Mouse (Mus musculus): ENCODE results near the gene Bach2. TPM values are rescaled to one million over a fixed set of nuclear protein-coding genes. Genes with fewer than 3 reads are reported as not detected.

Gene Bach2
- polyA plus RNA-seq, 2 experiments, result 0.45 to 0.67 TPM

DNA sequence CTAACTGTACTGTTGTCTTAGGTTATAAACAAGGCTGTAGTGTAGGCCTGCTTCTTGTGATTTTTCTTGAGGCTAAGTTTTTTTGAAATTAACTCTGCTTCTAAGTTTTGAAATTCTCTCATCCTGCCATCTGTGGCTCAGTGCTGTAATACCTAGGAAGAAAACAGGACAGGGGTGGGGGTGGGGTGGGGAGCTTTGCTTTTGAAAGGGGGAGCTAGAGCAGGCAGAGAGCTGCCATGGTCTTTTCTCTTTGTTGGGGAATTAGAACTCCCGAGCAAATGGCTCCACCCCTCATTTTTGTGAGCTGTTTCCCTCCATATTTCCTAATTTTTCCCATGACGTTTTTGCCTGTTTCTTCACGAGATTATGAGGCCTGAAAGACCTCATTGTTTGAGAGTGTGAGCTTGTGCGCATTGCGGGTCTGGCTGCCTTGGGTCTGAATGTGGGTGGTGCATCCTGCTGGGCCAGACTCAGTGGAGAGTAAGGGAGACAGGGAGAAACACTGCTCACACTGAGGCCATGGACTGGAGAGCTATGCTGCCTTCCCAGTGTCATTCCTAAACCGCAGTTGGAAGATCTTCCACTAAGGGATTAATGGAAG lies 58.6 kb downstream of the Bach2 start:
- Histone ChIP-seq H3K27me3 (ENCODE audit: control insufficient read depth, insufficient read depth, low read length) (no peaks in the 10 kb centered on the region), H3K9me3 (ENCODE audit: control insufficient read depth, low read length) (no peaks in the 10 kb centered on the region), H3K4me1 (replicated peaks; ENCODE audit: control insufficient read depth in 2 of 2, insufficient read depth in 2 of 2, low read length in 1 of 2) (peaks cover 0 to 14% of the 10 kb centered on the region in 2 experiments; a peak in 2 of 4 replicates), H3K9ac (replicated peaks) (no peak overlapping the region), H3K4me3 (ENCODE audit: insufficient read depth in 1 of 2, low read depth in 2 of 2, low read length in 2 of 2) (no peak overlapping the region), H3K27ac (no peak overlapping the region), H3K36me3 (replicated peaks; ENCODE audit: control insufficient read depth, insufficient read depth, low read depth) (no peaks in the 10 kb centered on the region), H3K4me2 (ENCODE audit: low read depth) (no peak overlapping the region)
- TF ChIP-seq EP300 (IDR thresholded peaks at IDR 0.05; ENCODE audit: low read depth), result no peak
- TF ChIP-seq CTCF (IDR thresholded peaks at IDR 0.05; ENCODE audit: low read depth), result no peak
- 48% methylated on average over 6 of the region's 6 CpGs for WGBS (ENCODE audit: insufficient replicate concordance)
- ATAC-seq (ENCODE audit: insufficient read depth), result no peak
- no peak for DNase-seq (ENCODE audit: low read depth in 3 of 3, low spot score in 3 of 3)

DNA sequence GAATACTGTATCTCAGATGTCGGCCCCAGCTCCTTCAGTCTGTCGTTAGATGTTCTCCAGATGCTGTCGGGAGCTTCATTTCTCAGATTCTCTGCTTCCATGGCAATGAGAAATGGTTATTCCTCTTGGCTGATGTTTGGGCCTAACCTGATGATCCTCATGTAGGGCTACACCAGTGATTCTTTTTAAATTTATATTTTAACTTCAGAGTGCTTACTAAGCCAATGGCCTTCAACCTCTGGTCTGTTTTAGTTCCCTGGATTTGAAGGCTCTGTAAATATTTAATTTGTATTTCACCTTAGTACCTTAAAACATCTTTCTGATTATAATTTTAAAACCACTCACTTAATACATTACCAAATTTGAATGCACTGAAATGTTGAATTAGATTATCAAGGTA lies 60.6 kb downstream of the Bach2 start:
- no peaks in the 10 kb centered on the region for H3K9me3 ChIP-seq (ENCODE audit: control insufficient read depth, low read length)
- H3K27me3 ChIP-seq (ENCODE audit: control insufficient read depth, insufficient read depth, low read length), result no peaks in the 10 kb centered on the region
- H3K36me3 ChIP-seq (replicated peaks; ENCODE audit: control insufficient read depth, insufficient read depth, low read depth), result no peaks in the 10 kb centered on the region
- DNase-seq (ENCODE audit: low read depth in 3 of 3, low spot score in 3 of 3), result no peak
- no peak overlapping the region for H3K9ac ChIP-seq (replicated peaks)
- no peak overlapping the region for H3K4me2 ChIP-seq (ENCODE audit: low read depth)
- no peak overlapping the region for H3K4me3 ChIP-seq (ENCODE audit: insufficient read depth in 1 of 2, low read depth in 2 of 2, low read length in 2 of 2)
- no peak for TF ChIP-seq CTCF (IDR thresholded peaks at IDR 0.05; ENCODE audit: low read depth)
- TF ChIP-seq EP300 (IDR thresholded peaks at IDR 0.05; ENCODE audit: low read depth), result no peak
- 78% methylated on average over 3 of the region's 3 CpGs for WGBS (ENCODE audit: insufficient replicate concordance)
- no peak for ATAC-seq (ENCODE audit: insufficient read depth)
- H3K27ac ChIP-seq, result no peak overlapping the region
- H3K4me1 ChIP-seq (replicated peaks; ENCODE audit: control insufficient read depth in 2 of 2, insufficient read depth in 2 of 2, low read length in 1 of 2), result peaks cover 0 to 30% of the 10 kb centered on the region in 2 experiments; a peak in 2 of 4 replicates

DNA sequence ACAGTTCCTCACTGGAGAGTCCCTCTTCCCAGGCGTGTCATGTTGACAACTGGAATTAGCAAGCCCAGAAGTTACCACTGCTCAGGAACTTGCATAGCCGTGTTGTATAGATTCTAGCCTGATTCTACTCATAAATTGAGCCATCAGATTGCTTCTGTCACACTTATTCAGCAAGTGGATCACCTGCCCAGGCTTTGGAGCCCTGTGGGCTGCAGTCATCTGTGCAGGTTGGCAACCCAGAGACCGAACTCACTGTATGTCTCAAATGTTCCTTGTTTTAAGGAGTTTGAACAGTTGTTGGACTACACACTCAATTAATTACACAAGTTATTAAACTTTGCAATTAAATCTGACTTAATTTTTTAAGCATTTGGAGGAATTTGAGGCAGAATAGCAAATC lies 61.4 kb downstream of the Bach2 start:
- H3K9me3 ChIP-seq (ENCODE audit: control insufficient read depth, low read length), result no peaks in the 10 kb centered on the region
- H3K4me3 ChIP-seq (ENCODE audit: insufficient read depth in 1 of 2, low read depth in 2 of 2, low read length in 2 of 2), result no peak overlapping the region
- peaks cover 0 to 32% of the 10 kb centered on the region in 2 experiments; a peak in 2 of 4 replicates for H3K4me1 ChIP-seq (replicated peaks; ENCODE audit: control insufficient read depth in 2 of 2, insufficient read depth in 2 of 2, low read length in 1 of 2)
- no peak overlapping the region for H3K9ac ChIP-seq (replicated peaks)
- 59% methylated on average over 3 of the region's 3 CpGs for WGBS (ENCODE audit: insufficient replicate concordance)
- DNase-seq (ENCODE audit: low read depth in 3 of 3, low spot score in 3 of 3) (no peak), ATAC-seq (ENCODE audit: insufficient read depth) (no peak)
- H3K27ac ChIP-seq, result no peak overlapping the region
- no peaks in the 10 kb centered on the region for H3K27me3 ChIP-seq (ENCODE audit: control insufficient read depth, insufficient read depth, low read length)
- no peak overlapping the region for H3K4me2 ChIP-seq (ENCODE audit: low read depth)
- no peaks in the 10 kb centered on the region for H3K36me3 ChIP-seq (replicated peaks; ENCODE audit: control insufficient read depth, insufficient read depth, low read depth)
- no peak for TF ChIP-seq EP300 (IDR thresholded peaks at IDR 0.05; ENCODE audit: low read depth)
- no peak for TF ChIP-seq CTCF (IDR thresholded peaks at IDR 0.05; ENCODE audit: low read depth)

DNA sequence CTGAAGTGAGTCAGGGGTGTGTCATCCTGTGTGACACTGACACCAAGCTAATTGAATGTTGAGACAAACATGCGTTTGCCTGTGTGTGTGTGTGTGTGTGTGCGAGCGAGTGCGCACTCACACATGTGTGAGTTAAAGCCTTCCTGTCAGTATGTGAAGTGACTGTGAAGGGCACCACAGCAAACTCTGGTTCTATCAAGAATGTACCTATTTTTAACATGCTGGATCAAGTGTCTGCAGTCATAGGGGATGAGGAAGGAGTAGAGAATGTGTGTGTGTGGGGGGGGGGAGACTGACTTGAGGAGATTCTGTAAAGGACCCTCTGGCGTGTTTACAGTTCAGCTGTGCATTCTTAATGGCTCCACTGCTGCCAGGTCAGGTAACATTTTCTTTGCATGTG lies 64.1 kb downstream of the Bach2 start:
- TF ChIP-seq CTCF (IDR thresholded peaks at IDR 0.05; ENCODE audit: low read depth) (no peak), EP300 (IDR thresholded peaks at IDR 0.05; ENCODE audit: low read depth) (no peak)
- no peaks in the 10 kb centered on the region for H3K36me3 ChIP-seq (replicated peaks; ENCODE audit: control insufficient read depth, insufficient read depth, low read depth)
- no peak overlapping the region for H3K4me2 ChIP-seq (ENCODE audit: low read depth)
- no peaks in the 10 kb centered on the region for H3K9me3 ChIP-seq (ENCODE audit: control insufficient read depth, low read length)
- H3K27ac ChIP-seq, result no peak overlapping the region
- no peaks in the 10 kb centered on the region for H3K27me3 ChIP-seq (ENCODE audit: control insufficient read depth, insufficient read depth, low read length)
- H3K9ac ChIP-seq (replicated peaks), result no peak overlapping the region
- ATAC-seq (ENCODE audit: insufficient read depth), result no peak
- DNase-seq (ENCODE audit: low read depth in 3 of 3, low spot score in 3 of 3), result no peak
- 72% methylated on average over 5 of the region's 5 CpGs for WGBS (ENCODE audit: insufficient replicate concordance)
- H3K4me1 ChIP-seq (replicated peaks; ENCODE audit: control insufficient read depth in 2 of 2, insufficient read depth in 2 of 2, low read length in 1 of 2), result peaks cover 0 to 42% of the 10 kb centered on the region in 2 experiments; a peak in 2 of 4 replicates
- H3K4me3 ChIP-seq (ENCODE audit: insufficient read depth in 1 of 2, low read depth in 2 of 2, low read length in 2 of 2), result no peak overlapping the region

DNA sequence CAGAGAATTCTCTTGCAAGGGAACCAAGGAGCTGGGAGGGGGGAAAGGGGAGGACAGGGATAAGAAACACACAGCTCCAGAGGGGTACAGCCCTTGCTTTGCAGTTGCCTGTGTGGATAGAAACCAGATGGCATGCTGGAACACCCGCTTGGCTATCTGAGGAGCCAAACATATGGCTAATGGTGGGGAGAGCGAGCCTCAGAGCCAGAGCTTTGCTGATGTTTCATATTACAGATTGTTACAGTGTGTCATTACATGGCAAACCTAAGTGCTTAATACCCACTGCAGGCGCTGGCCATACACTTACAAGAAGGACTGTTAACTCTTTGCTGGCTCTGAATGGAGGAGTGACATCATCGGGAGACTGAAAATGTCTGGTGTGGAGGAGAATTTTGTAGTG lies 64.5 kb downstream of the Bach2 start:
- Histone ChIP-seq H3K27ac (no peak overlapping the region), H3K4me2 (ENCODE audit: low read depth) (no peak overlapping the region), H3K9me3 (ENCODE audit: control insufficient read depth, low read length) (no peaks in the 10 kb centered on the region), H3K36me3 (replicated peaks; ENCODE audit: control insufficient read depth, insufficient read depth, low read depth) (no peaks in the 10 kb centered on the region), H3K27me3 (ENCODE audit: control insufficient read depth, insufficient read depth, low read length) (no peaks in the 10 kb centered on the region), H3K9ac (replicated peaks) (no peak overlapping the region), H3K4me1 (replicated peaks; ENCODE audit: control insufficient read depth in 2 of 2, insufficient read depth in 2 of 2, low read length in 1 of 2) (peaks cover 0 to 41% of the 10 kb centered on the region in 2 experiments; a peak in 2 of 4 replicates), H3K4me3 (ENCODE audit: insufficient read depth in 1 of 2, low read depth in 2 of 2, low read length in 2 of 2) (no peak overlapping the region)
- no peak for TF ChIP-seq CTCF (IDR thresholded peaks at IDR 0.05; ENCODE audit: low read depth)
- TF ChIP-seq EP300 (IDR thresholded peaks at IDR 0.05; ENCODE audit: low read depth), result no peak
- DNase-seq (ENCODE audit: low read depth in 3 of 3, low spot score in 3 of 3) (no peak), ATAC-seq (ENCODE audit: insufficient read depth) (no peak)
- WGBS (ENCODE audit: insufficient replicate concordance), result 35% methylated on average over 4 of the region's 4 CpGs
